Mouse (Mus musculus) CH12.LX (cell line): ENCODE data around the gene Nes. TPM values are rescaled to one million over a fixed set of nuclear protein-coding genes. Genes with fewer than 3 reads are reported as not detected.

Experiments used
- DNase-seq: peaks from one replicate; pipeline ENCODE4 v3.0.0-alpha.2; 2013; ENCODE audit errors: extremely low read depth
- H3K27ac ChIP-seq: 2 replicates; pipeline ENCODE4 v1.5.1; 2012; ENCODE audit warnings: low read depth, mild to moderate bottlenecking, control low read depth, moderate library complexity; ENCODE audit not compliant: insufficient read depth
- H3K27me3 ChIP-seq: replicated peaks from 2 replicates; pipeline ENCODE3; 2012; ENCODE audit warnings: inconsistent platforms
- H3K36me3 ChIP-seq, 2 experiments: replicated peaks in 1 of 2; 2 replicates each; pipeline versions ENCODE3 to v1.6.1; 2012; ENCODE audit warnings: inconsistent platforms in 1 of 2, low read length in 1 of 2, mild to moderate bottlenecking in 1 of 2, mixed read lengths in 1 of 2, moderate library complexity in 1 of 2; ENCODE audit not compliant: control insufficient read depth in 1 of 2, insufficient read depth in 1 of 2
- H3K4me1 ChIP-seq, 2 experiments: 2 replicates each; pipeline ENCODE4 v1.6.1; 2012; ENCODE audit warnings: inconsistent platforms in 1 of 2, moderate library complexity in 1 of 2; ENCODE audit not compliant: insufficient read depth in 2 of 2, control insufficient read depth in 1 of 2
- H3K4me2 ChIP-seq: 2 replicates; pipeline ENCODE4 v1.6.1; 2012; ENCODE audit warnings: low read depth, mild to moderate bottlenecking, control low read depth; ENCODE audit not compliant: poor library complexity, insufficient read depth, severe bottlenecking
- H3K4me3 ChIP-seq, 3 experiments: fragments of 150-350 bp in 1 of 3; sonication (generic) in 1 of 3; replicated peaks in 1 of 3; 2 replicates each; pipeline versions ENCODE3 to v1.5.1; 2011 to 2012; ENCODE audit warnings: low read depth in 2 of 3, low read length in 2 of 3, mild to moderate bottlenecking in 2 of 3, moderate library complexity in 2 of 3, control low read depth in 1 of 3, improper control_type of control experiment in 1 of 3, inconsistent platforms in 1 of 3, mixed read lengths in 1 of 3; ENCODE audit not compliant: poor library complexity in 1 of 3
- H3K79me2 ChIP-seq: replicated peaks from 2 replicates; pipeline ENCODE4 v1.6.1; 2012; ENCODE audit warnings: mild to moderate bottlenecking, moderate library complexity; ENCODE audit not compliant: control insufficient read depth, poor library complexity, insufficient read depth, severe bottlenecking; ENCODE audit errors: extremely low read depth
- H3K9ac ChIP-seq: 2 replicates; pipeline ENCODE4 v1.6.1; 2012; ENCODE audit warnings: low read depth, mild to moderate bottlenecking, control low read depth, moderate library complexity; ENCODE audit not compliant: insufficient read depth
- H3K9me3 ChIP-seq: replicated peaks from 2 replicates; pipeline ENCODE3; 2012; ENCODE audit warnings: low read length, inconsistent platforms, mixed read lengths
- BHLHE40 ChIP-seq: IDR thresholded peaks from 2 replicates; pipeline ENCODE4 v1.6.1; 2011; ENCODE audit warnings: mild to moderate bottlenecking, low read depth, low read length, improper control_type of control experiment
- CHD1 ChIP-seq: IDR thresholded peaks from 2 replicates; pipeline ENCODE4 v1.6.1; 2012; ENCODE audit warnings: low read depth, low read length, improper control_type of control experiment, inconsistent platforms
- CHD2 ChIP-seq: IDR thresholded peaks from 2 replicates; pipeline ENCODE4 v1.6.1; 2011; ENCODE audit warnings: low read length, improper control_type of control experiment
- E2F4 ChIP-seq: IDR thresholded peaks from 2 replicates; pipeline ENCODE4 v1.6.1; 2011; ENCODE audit warnings: low read depth, low read length, improper control_type of control experiment; ENCODE audit not compliant: insufficient replicate concordance
- ELF1 ChIP-seq: IDR thresholded peaks from 2 replicates; pipeline ENCODE4 v1.6.1; 2014; ENCODE audit warnings: low read depth, mild to moderate bottlenecking, inconsistent platforms, low read length, improper control_type of control experiment
- EP300 ChIP-seq: IDR thresholded peaks from 2 replicates; pipeline ENCODE4 v1.6.1; 2011; ENCODE audit warnings: low read length, improper control_type of control experiment
- GABPA ChIP-seq: IDR thresholded peaks from 2 replicates; pipeline ENCODE4 v1.6.1; 2012; ENCODE audit warnings: low read depth, low read length, improper control_type of control experiment, inconsistent platforms; ENCODE audit not compliant: insufficient replicate concordance
- HCFC1 ChIP-seq: IDR thresholded peaks from 2 replicates; pipeline ENCODE4 v1.6.1; 2012; ENCODE audit warnings: low read depth, mild to moderate bottlenecking, inconsistent platforms, low read length, improper control_type of control experiment
- IRF4 ChIP-seq: IDR thresholded peaks from 2 replicates; pipeline ENCODE4 v1.6.1; 2014; ENCODE audit warnings: low read depth, mild to moderate bottlenecking, inconsistent platforms, low read length, improper control_type of control experiment
- JUN ChIP-seq: IDR thresholded peaks from 2 replicates; pipeline ENCODE4 v1.6.1; 2011; ENCODE audit warnings: low read depth, mild to moderate bottlenecking, low read length, improper control_type of control experiment, moderate library complexity; ENCODE audit not compliant: insufficient read depth
- JUND ChIP-seq: conservative IDR thresholded peaks from 2 replicates; pipeline ENCODE4 v1.6.1; 2011; ENCODE audit warnings: low read depth, low read length, improper control_type of control experiment
- MAFK ChIP-seq: IDR thresholded peaks from 2 replicates; pipeline ENCODE4 v1.6.1; 2011; ENCODE audit warnings: low read length, improper control_type of control experiment; ENCODE audit not compliant: insufficient replicate concordance
- MAX ChIP-seq: IDR thresholded peaks from 2 replicates; pipeline ENCODE4 v1.6.1; 2011; ENCODE audit warnings: low read length, improper control_type of control experiment
- MAZ ChIP-seq: IDR thresholded peaks from 2 replicates; pipeline ENCODE4 v1.6.1; 2012; ENCODE audit warnings: low read depth, mild to moderate bottlenecking, inconsistent platforms, low read length, improper control_type of control experiment, moderate library complexity
- MXI1 ChIP-seq: IDR thresholded peaks from 2 replicates; pipeline ENCODE4 v1.6.1; 2011; ENCODE audit warnings: mild to moderate bottlenecking, low read depth, low read length, improper control_type of control experiment
- MYC ChIP-seq: IDR thresholded peaks from 2 replicates; pipeline ENCODE4 v1.6.1; 2011; ENCODE audit warnings: low read depth, mild to moderate bottlenecking, improper control_type of control experiment, low read length
- NELFE ChIP-seq: IDR thresholded peaks from 2 replicates; pipeline ENCODE4 v1.6.1; 2011; ENCODE audit warnings: low read depth, low read length, improper control_type of control experiment
- NRF1 ChIP-seq: IDR thresholded peaks from 2 replicates; pipeline ENCODE4 v1.6.1; 2014; ENCODE audit warnings: low read depth, mild to moderate bottlenecking, inconsistent platforms, low read length, improper control_type of control experiment, moderate library complexity
- PAX5 ChIP-seq: IDR thresholded peaks from 2 replicates; pipeline ENCODE4 v1.6.1; 2012; ENCODE audit warnings: low read length, inconsistent platforms, mixed read lengths
- POLR2AphosphoS2 ChIP-seq: IDR thresholded peaks from 2 replicates; pipeline ENCODE4 v1.6.1; 2011; ENCODE audit warnings: low read depth, low read length, improper control_type of control experiment
- SIN3A ChIP-seq: IDR thresholded peaks from 2 replicates; pipeline ENCODE4 v1.6.1; 2012; ENCODE audit warnings: low read length, improper control_type of control experiment, inconsistent platforms
- SMC3 ChIP-seq: IDR thresholded peaks from 2 replicates; pipeline ENCODE4 v1.6.1; 2011; ENCODE audit warnings: low read depth, low read length, improper control_type of control experiment
- TCF12 ChIP-seq: IDR thresholded peaks from 2 replicates; pipeline ENCODE4 v1.6.1; 2014; ENCODE audit warnings: low read depth, mild to moderate bottlenecking, inconsistent platforms, low read length, improper control_type of control experiment
- UBTF ChIP-seq: IDR thresholded peaks from 2 replicates; pipeline ENCODE4 v1.6.1; 2012; ENCODE audit warnings: low read depth, mild to moderate bottlenecking, inconsistent platforms, low read length, improper control_type of control experiment, moderate library complexity
- USF1 ChIP-seq: IDR thresholded peaks from 2 replicates; pipeline ENCODE4 v1.6.1; 2014; ENCODE audit warnings: low read depth, mild to moderate bottlenecking, inconsistent platforms, low read length, improper control_type of control experiment
- USF2 ChIP-seq: conservative IDR thresholded peaks from 2 replicates; pipeline ENCODE4 v1.6.1; 2011; ENCODE audit warnings: low read depth, low read length, improper control_type of control experiment
- ZC3H11A ChIP-seq: IDR thresholded peaks from 2 replicates; pipeline ENCODE4 v1.6.1; 2012; ENCODE audit warnings: low read depth, mild to moderate bottlenecking, inconsistent platforms, low read length, improper control_type of control experiment
- ZMIZ1 ChIP-seq: IDR thresholded peaks from 2 replicates; pipeline ENCODE4 v1.6.1; 2012; ENCODE audit warnings: low read depth, mild to moderate bottlenecking, inconsistent platforms, low read length, improper control_type of control experiment
- ZNF384 ChIP-seq: IDR thresholded peaks from 2 replicates; pipeline ENCODE4 v1.6.1; 2012; ENCODE audit warnings: low read depth, low read length, improper control_type of control experiment, inconsistent platforms
- dilution Hi-C: fragments of 300-500 bp; cut with MboI; formaldehyde crosslinking; loops from 2 replicates; pipeline ENCODE4 v1.14.3; 2020; ENCODE audit warnings: low sequenced_read_pairs; ENCODE audit not compliant: extremely low pct_unique_long_range_greater_than_20kb, extremely low pct_ligation_motif_present
- in situ Hi-C: fragments of 300-500 bp; cut with MboI; formaldehyde crosslinking; loops from 3 replicates; pipeline ENCODE4 v1.14.3; 2019; ENCODE audit warnings: low sequenced_read_pairs, low pct_ligation_motif_present, low pct_unique_long_range_greater_than_20kb, mixed read lengths
- polyA plus RNA-seq: library from polyadenylated mRNA; unstranded; fragments of >175 nt; gene quantifications from 2 replicates; pipeline ENCODE4 v1.2.1, GENCODE M21; 2012; ENCODE audit warnings: low read depth; ENCODE audit not compliant: insufficient read length
- total RNA-seq, 2 experiments: library from RNA; depleted of rRNA; stranded (reverse); fragments of 300-350 nt in 1 of 2; fragments of >200 nt in 1 of 2; gene quantifications; 2 replicates each; pipeline ENCODE4 v1.2.3; 2012 to 2014

The Nes gene
- total and polyA plus RNA-seq, 3 experiments = 0.04 TPM; not detected in 1

- H3K4me3 ChIP-seq = no peak overlapping the region
- in situ Hi-C loops (no loop called here), dilution Hi-C loops (no loop called here)
- peaks cover 24 to 51% of the 10 kb centered on the region in 2 experiments for H3K36me3 ChIP-seq
- H3K79me2 ChIP-seq = no peaks in the 10 kb centered on the region
- TF ChIP-seq HCFC1 (no peak), CHD1 (no peak), SMC3 (no peak), MAFK (no peak), GABPA (no peak), ZC3H11A (no peak), NELFE (no peak), PAX5 (no peak), IRF4 (no peak), MXI1 (no peak), USF1 (no peak), E2F4 (no peak), JUND (no peak), POLR2AphosphoS2 (no peak), BHLHE40 (no peak), ZMIZ1 (no peak)
- no peak overlapping the region for H3K27ac ChIP-seq
- DNase-seq = no peak
- no peaks in the 10 kb centered on the region for H3K9me3 ChIP-seq
- no peaks in the 10 kb centered on the region for H3K4me1 ChIP-seq
- no peaks in the 10 kb centered on the region for H3K27me3 ChIP-seq
- no peak overlapping the region for H3K9ac ChIP-seq
- H3K4me2 ChIP-seq = no peak overlapping the region
These were observed 24.9 kb upstream of the Nes start for GRCm38 (mm10) chr3:87945781-87946540.

- in situ Hi-C loops (no loop called here), dilution Hi-C loops (no loop called here)
- DNase-seq = no peak
- no peak overlapping the region for H3K9ac ChIP-seq
- no peak overlapping the region for H3K27ac ChIP-seq
- peaks cover 18 to 46% of the 10 kb centered on the region in 2 experiments for H3K36me3 ChIP-seq
- no peak overlapping the region for H3K4me3 ChIP-seq
- no peaks in the 10 kb centered on the region for H3K79me2 ChIP-seq
- no peaks in the 10 kb centered on the region for H3K9me3 ChIP-seq
- H3K4me1 ChIP-seq = no peaks in the 10 kb centered on the region
- TF ChIP-seq ZNF384 (no peak), ZMIZ1 (no peak), NRF1 (no peak), MAFK (no peak), USF2 (no peak), BHLHE40 (no peak), CHD2 (no peak), SIN3A (no peak), POLR2AphosphoS2 (no peak), MAX (no peak), MAZ (no peak), TCF12 (no peak), MYC (no peak), UBTF (no peak), JUN (no peak), ELF1 (no peak), E2F4 (no peak), EP300 (no peak), SMC3 (no peak)
- TF ChIP-seq, all 38 proteins: peak for 0
- Histone ChIP-seq H3K4me2 (no peak overlapping the region), H3K27me3 (no peaks in the 10 kb centered on the region)
These were observed 24.4 kb upstream of the Nes start for GRCm38 (mm10) chr3:87946541-87946860.
